8 mouse cellular contexts compared by ENCODE assay signal in genomic region chr10:81135831-81136705, GRCm38 (mm10). TPM values are rescaled to one million over a fixed set of nuclear protein-coding genes. Genes with fewer than 3 reads are reported as not detected.
A peak's percentile ranks its signal among the peaks of the same experiment; 100 is the strongest.
DNase-seq lines count a peak whose midpoint lies in the region; ATAC-seq and TF ChIP-seq lines count a peak whose summit lies in the region.

No protein-coding gene starts in this region.

- peaks cover 0 to 21% of the 10 kb centered on the region in 2 experiments; a peak in 3 of 4 replicates for H3K4me1 ChIP-seq in ES-E14 (ENCODE audit: control insufficient read depth in 2 of 2, insufficient read depth in 2 of 2, low read length in 2 of 2, poor library complexity in 1 of 2)
- peaks cover 13% of the 10 kb centered on the region for H3K4me1 ChIP-seq in forebrain, embryonic 14.5 days (ENCODE audit: control insufficient read depth, insufficient read depth, low read length)
- H3K4me1 ChIP-seq in lung, embryonic 16.5 days (replicated peaks; ENCODE audit: control insufficient read depth, insufficient read depth, low read length): peaks cover 43% of the 10 kb centered on the region

- peak; percentile 31; the same call in 1 of the 2 replicates for TF ChIP-seq CTCF in layer of hippocampus, adult 2 months (conservative IDR thresholded peaks at IDR 0.05)

- peaks cover 29% of the 10 kb centered on the region for H3K27me3 ChIP-seq in forebrain, embryonic 14.5 days (replicated peaks; ENCODE audit: control insufficient read depth, insufficient read depth, low read length)
- peaks cover 8% of the 10 kb centered on the region; the same call in 1 of the 2 replicates for H3K27me3 ChIP-seq in lung, embryonic 16.5 days (ENCODE audit: control insufficient read depth, insufficient read depth, low read depth, low read length)

- under 1% methylated on average over 73 of the region's 86 CpGs for WGBS in forebrain, embryonic 14.5 days
- under 1% methylated on average over 74 of the region's 86 CpGs for WGBS in lung, embryonic 16.5 days

- peak overlapping the region; percentile 86 to 96 for H3K4me3 ChIP-seq in ES-E14 (ENCODE audit: insufficient read depth in 1 of 2, low read depth in 1 of 2, low read length in 2 of 2, poor library complexity in 1 of 2, severe bottlenecking in 1 of 2)
- H3K4me3 ChIP-seq in forebrain, embryonic 14.5 days (ENCODE audit: low read depth, low read length): peak overlapping the region; percentile 82
- H3K4me3 ChIP-seq in layer of hippocampus, adult 2 months: peak overlapping the region; percentile 98
- H3K4me3 ChIP-seq in lung, embryonic 16.5 days (ENCODE audit: low read length): peak overlapping the region; percentile 91

- in situ Hi-C loops in ES-E14 (cut with MboI; ENCODE audit: low sequenced_read_pairs in 2 of 2, unreplicated experiment in 2 of 2): no loop called here

- intact Hi-C loops in heart, postnatal 10 days (cut with DNase I): loop anchor here (5.0 kb wide), 1 partner anchor 41 kb away; the partner anchor contains the start of gene Eef2

- no peak for DNase-seq in ES-E14 (ENCODE audit: low read depth, low spot score)
- peak; percentile 82 for DNase-seq in cerebellum, adult 11-12 months
- DNase-seq in forebrain, embryonic 14.5 days (ENCODE audit: low spot score): peak; percentile 75
- peak; percentile 85 for DNase-seq in heart, postnatal 10 days
- peak; percentile 45 to 64 for DNase-seq in layer of hippocampus, adult 2 months (ENCODE audit: low spot score in 2 of 2)
- peak; percentile 74 for DNase-seq in ovary, adult 18-20 months (ENCODE audit: low spot score)
- peak; percentile 79 for DNase-seq in testis, postnatal 14 days (ENCODE audit: low spot score)

- peak overlapping the region; percentile 100 for H3K4me2 ChIP-seq in forebrain, embryonic 14.5 days (ENCODE audit: low read length)
- H3K4me2 ChIP-seq in lung, embryonic 16.5 days (ENCODE audit: low read depth, low read length): peak overlapping the region; percentile 99

- H3K9ac ChIP-seq in ES-E14 (ENCODE audit: insufficient read depth, low read depth, low read length, poor library complexity, severe bottlenecking): peak overlapping the region; percentile 91
- peak overlapping the region; percentile 94 for H3K9ac ChIP-seq in forebrain, embryonic 14.5 days (ENCODE audit: low read length)
- H3K9ac ChIP-seq in lung, embryonic 16.5 days (ENCODE audit: low read length): peak overlapping the region; percentile 97

- H3K36me3 ChIP-seq in ES-E14 (ENCODE audit: control insufficient read depth, insufficient read depth, low read length, poor library complexity, severe bottlenecking): no peaks in the 10 kb centered on the region
- no peaks in the 10 kb centered on the region for H3K36me3 ChIP-seq in forebrain, embryonic 14.5 days (ENCODE audit: control insufficient read depth, insufficient read depth, low read length)
- H3K36me3 ChIP-seq in lung, embryonic 16.5 days (ENCODE audit: control insufficient read depth, insufficient read depth, low read length): no peaks in the 10 kb centered on the region

- H3K9me3 ChIP-seq in ES-E14 (ENCODE audit: control insufficient read depth, insufficient read depth, low read depth, low read length): no peaks in the 10 kb centered on the region
- no peaks in the 10 kb centered on the region for H3K9me3 ChIP-seq in forebrain, embryonic 14.5 days (replicated peaks; ENCODE audit: control insufficient read depth, low read length)
- H3K9me3 ChIP-seq in lung, embryonic 16.5 days (ENCODE audit: control insufficient read depth, low read length): no peaks in the 10 kb centered on the region

- peak overlapping the region; percentile 86 for H3K27ac ChIP-seq in ES-E14 (ENCODE audit: insufficient read depth, low read depth, low read length, poor library complexity, severe bottlenecking)
- peak overlapping the region; percentile 95 for H3K27ac ChIP-seq in forebrain, embryonic 14.5 days (ENCODE audit: low read depth, low read length)
- peak overlapping the region; percentile 99 for H3K27ac ChIP-seq in layer of hippocampus, adult 2 months
- H3K27ac ChIP-seq in lung, embryonic 16.5 days (ENCODE audit: low read length): peak overlapping the region; percentile 99

- ATAC-seq in forebrain, embryonic 14.5 days: peak; percentile 16
- ATAC-seq in lung, embryonic 16.5 days (ENCODE audit: low read depth): peak; percentile 37

TF ChIP-seq in ES-E14, 5 proteins besides CTCF, POLR2A, EP300 and RAD21:
- no peak for TF ChIP-seq ZC3H11A (IDR thresholded peaks at IDR 0.05; ENCODE audit: borderline replicate concordance, low read depth, low read length)
- TF ChIP-seq CHD2 (IDR thresholded peaks at IDR 0.05; ENCODE audit: low read depth, low read length): no peak
- TF ChIP-seq ZNF384 (IDR thresholded peaks at IDR 0.05; ENCODE audit: low read depth, low read length): no peak
- no peak for TF ChIP-seq MAFK (IDR thresholded peaks at IDR 0.05; ENCODE audit: insufficient read depth, low read depth, low read length)

RNA-seq across cellular contexts. Expression of gene Zbtb7a, which starts 1.0 kb away (rescaled TPM):
- total RNA-seq in ES-E14 (2012; rRNA removed): 15.7 and 30.1 TPM in 2 replicates
- polyA plus RNA-seq in forebrain, embryonic 14.5 days (2014; fragmentation: Nextera tagmentation; extraction: Ambion mirVana): 6.2 and 8.2 TPM in 2 replicates
- 10 to 100 TPM; 43.7 to 48.0 TPM for total RNA-seq in heart, postnatal 10 days (2021)
- total RNA-seq in layer of hippocampus, adult 2 months (2021): 100 to 1,000 TPM; 103 to 109 TPM
- polyA plus RNA-seq in lung, embryonic 16.5 days (2015; fragmentation: Nextera tagmentation; extraction: Ambion mirVana): 31.5 and 31.6 TPM in 2 replicates

RNA-seq across cellular contexts. Expression of gene Map2k2, which starts 30.4 kb away (rescaled TPM):
- total RNA-seq in ES-E14 (2012; rRNA removed): 115 and 121 TPM in 2 replicates
- polyA plus RNA-seq in forebrain, embryonic 14.5 days (2014; fragmentation: Nextera tagmentation; extraction: Ambion mirVana): 180 and 203 TPM in 2 replicates
- total RNA-seq in heart, postnatal 10 days (2021): 100 to 1,000 TPM; 129 to 131 TPM
- total RNA-seq in layer of hippocampus, adult 2 months (2021): 100 to 1,000 TPM; 132 to 139 TPM
- 144 and 151 TPM in 2 replicates for polyA plus RNA-seq in lung, embryonic 16.5 days (2015; fragmentation: Nextera tagmentation; extraction: Ambion mirVana)

RNA-seq across cellular contexts. Expression of gene Pias4, which starts 31.7 kb away (rescaled TPM):
- 37.8 and 50.7 TPM in 2 replicates for total RNA-seq in ES-E14 (2012; rRNA removed)
- polyA plus RNA-seq in forebrain, embryonic 14.5 days (2014; fragmentation: Nextera tagmentation; extraction: Ambion mirVana): 44.0 and 45.5 TPM in 2 replicates
- 10 to 100 TPM; 14.7 to 17.8 TPM for total RNA-seq in heart, postnatal 10 days (2021)
- 10 to 100 TPM; 29.4 to 29.5 TPM for total RNA-seq in layer of hippocampus, adult 2 months (2021)
- 35.5 and 41.8 TPM in 2 replicates for polyA plus RNA-seq in lung, embryonic 16.5 days (2015; fragmentation: Nextera tagmentation; extraction: Ambion mirVana)

RNA-seq across cellular contexts. Expression of gene Creb3l3, which starts 37.4 kb away (rescaled TPM):
- 0.94 and 2.2 TPM in 2 replicates for total RNA-seq in ES-E14 (2012; rRNA removed)
- 0.14 and 0.25 TPM in 2 replicates for polyA plus RNA-seq in forebrain, embryonic 14.5 days (2014; fragmentation: Nextera tagmentation; extraction: Ambion mirVana)
- 1 to 10 TPM; 1.2 to 2.4 TPM for total RNA-seq in heart, postnatal 10 days (2021)
- under 1 TPM; 0.20 to 0.66 TPM for total RNA-seq in layer of hippocampus, adult 2 months (2021)
- 0.34 and 1.0 TPM in 2 replicates for polyA plus RNA-seq in lung, embryonic 16.5 days (2015; fragmentation: Nextera tagmentation; extraction: Ambion mirVana)

RNA-seq across cellular contexts. Expression of gene Eef2, which starts 40.4 kb away (rescaled TPM):
- total RNA-seq in ES-E14 (2012; rRNA removed): 2,093 and 2,486 TPM in 2 replicates
- polyA plus RNA-seq in forebrain, embryonic 14.5 days (2014; fragmentation: Nextera tagmentation; extraction: Ambion mirVana): 474 and 520 TPM in 2 replicates
- 1,000 to 10,000 TPM; 1,333 to 1,385 TPM for total RNA-seq in heart, postnatal 10 days (2021)
- 100 to 1,000 TPM; 907 to 909 TPM for total RNA-seq in layer of hippocampus, adult 2 months (2021)
- 589 and 620 TPM in 2 replicates for polyA plus RNA-seq in lung, embryonic 16.5 days (2015; fragmentation: Nextera tagmentation; extraction: Ambion mirVana)
